Mouse (Mus musculus) MEL (cell line): ENCODE measurements around the gene Kctd18. TPM values are rescaled to one million over a fixed set of nuclear protein-coding genes. Genes with fewer than 3 reads are reported as not detected.

Experiments
- DNase-seq: peaks from one replicate; pipeline ENCODE4 v3.0.0; 2011; ENCODE audit warnings: low read depth, low spot score
- H3K27ac ChIP-seq: 2 replicates; pipeline ENCODE4 v1.5.1; 2012; ENCODE audit warnings: low read depth, mild to moderate bottlenecking, control low read depth, low read length, moderate library complexity; ENCODE audit not compliant: control insufficient read depth
- H3K27me3 ChIP-seq, 2 experiments: fragments of 150-350 bp in 1 of 2; sonication (generic) in 1 of 2; 2 replicates each; pipeline ENCODE4 v1.6.1; 2012; ENCODE audit warnings: low read length in 2 of 2, mild to moderate bottlenecking in 2 of 2, improper control_type of control experiment in 1 of 2, moderate library complexity in 1 of 2; ENCODE audit not compliant: insufficient read depth in 2 of 2, control insufficient read depth in 1 of 2
- H3K36me3 ChIP-seq, 2 experiments: 2 replicates each; pipeline ENCODE4 v1.6.1; 2012 to 2014; ENCODE audit warnings: low read length in 2 of 2, improper control_type of control experiment in 1 of 2, inconsistent platforms in 1 of 2, mild to moderate bottlenecking in 1 of 2; ENCODE audit not compliant: insufficient read depth in 2 of 2, control insufficient read depth in 1 of 2
- H3K4me1 ChIP-seq, 2 experiments: fragments of 150-350 bp in 1 of 2; sonication (generic) in 1 of 2; 2 replicates each; pipeline ENCODE4 v1.6.1; 2012; ENCODE audit warnings: low read length in 2 of 2, improper control_type of control experiment in 1 of 2, mild to moderate bottlenecking in 1 of 2; ENCODE audit not compliant: insufficient read depth in 2 of 2, control insufficient read depth in 1 of 2
- H3K4me3 ChIP-seq, 2 experiments: fragments of 150-350 bp in 1 of 2; sonication (generic) in 1 of 2; 2 replicates each; pipeline ENCODE4 v1.5.1; 2012; ENCODE audit warnings: low read depth in 2 of 2, low read length in 2 of 2, mild to moderate bottlenecking in 2 of 2, moderate library complexity in 2 of 2, control low read depth in 1 of 2, improper control_type of control experiment in 1 of 2; ENCODE audit not compliant: control insufficient read depth in 1 of 2, insufficient read depth in 1 of 2
- H3K79me2 ChIP-seq: 2 replicates; pipeline ENCODE4 v1.6.1; 2012; ENCODE audit warnings: mild to moderate bottlenecking, low read length, moderate library complexity; ENCODE audit not compliant: control insufficient read depth, poor library complexity, insufficient read depth
- H3K9ac ChIP-seq: 2 replicates; pipeline ENCODE4 v1.6.1; 2012; ENCODE audit warnings: low read depth, mild to moderate bottlenecking, control low read depth, low read length, moderate library complexity; ENCODE audit not compliant: control insufficient read depth, poor library complexity, severe bottlenecking
- H3K9me3 ChIP-seq: fragments of 150-350 bp; sonication (generic); replicated peaks from 2 replicates; pipeline ENCODE4 v1.6.1; 2012; ENCODE audit warnings: mild to moderate bottlenecking, low read length, improper control_type of control experiment, moderate library complexity; ENCODE audit not compliant: insufficient read depth
- BHLHE40 ChIP-seq: IDR thresholded peaks from 2 replicates; pipeline ENCODE4 v1.6.1; 2012; ENCODE audit warnings: low read depth, mild to moderate bottlenecking, inconsistent platforms, low read length, improper control_type of control experiment, borderline replicate concordance
- CTCF ChIP-seq, 3 experiments: IDR thresholded peaks in 2 of 3; conservative IDR thresholded peaks in 1 of 3; 2 replicates each; pipeline ENCODE4 v1.5.1; 2011 to 2012; ENCODE audit warnings: low read length in 3 of 3, low read depth in 2 of 3, mild to moderate bottlenecking in 2 of 3, improper control_type of control experiment in 1 of 3, inconsistent platforms in 1 of 3, mixed read lengths in 1 of 3, moderate library complexity in 1 of 3; ENCODE audit not compliant: control insufficient read depth in 1 of 3, insufficient read depth in 1 of 3, poor library complexity in 1 of 3, severe bottlenecking in 1 of 3
- E2F4 ChIP-seq: IDR thresholded peaks from 2 replicates; pipeline ENCODE4 v1.6.1; 2011; ENCODE audit warnings: low read depth, low read length, improper control_type of control experiment, borderline replicate concordance
- EP300 ChIP-seq, 2 experiments: IDR thresholded peaks; 2 replicates each; pipeline ENCODE4 v1.6.1; 2011; ENCODE audit warnings: improper control_type of control experiment in 2 of 2, low read length in 2 of 2, low read depth in 1 of 2, mild to moderate bottlenecking in 1 of 2
- ETS1 ChIP-seq: IDR thresholded peaks from 2 replicates; pipeline ENCODE4 v1.6.1; 2012; ENCODE audit warnings: low read depth, mild to moderate bottlenecking, inconsistent platforms, low read length, improper control_type of control experiment, moderate library complexity
- JUND ChIP-seq: IDR thresholded peaks from 2 replicates; pipeline ENCODE4 v1.6.1; 2011; ENCODE audit warnings: low read depth, mild to moderate bottlenecking, improper control_type of control experiment, low read length
- KAT2A ChIP-seq: conservative IDR thresholded peaks from 2 replicates; pipeline ENCODE4 v1.6.1; 2012; ENCODE audit warnings: low read depth, low read length, improper control_type of control experiment, inconsistent platforms
- MAFK ChIP-seq: IDR thresholded peaks from 2 replicates; pipeline ENCODE4 v1.6.1; 2011; ENCODE audit warnings: low read depth, mild to moderate bottlenecking, low read length, improper control_type of control experiment, borderline replicate concordance
- MYB ChIP-seq: IDR thresholded peaks from 2 replicates; pipeline ENCODE4 v1.6.1; 2011; ENCODE audit warnings: mild to moderate bottlenecking, low read depth, low read length, improper control_type of control experiment
- NRF1 ChIP-seq: IDR thresholded peaks from 2 replicates; pipeline ENCODE4 v1.6.1; 2014; ENCODE audit warnings: low read depth, mild to moderate bottlenecking, inconsistent platforms, low read length, improper control_type of control experiment, moderate library complexity; ENCODE audit not compliant: poor library complexity, insufficient read depth, severe bottlenecking
- POLR2A ChIP-seq, 2 experiments: IDR thresholded peaks; 2 replicates each; pipeline ENCODE4 v1.6.1; 2011 to 2012; ENCODE audit warnings: low read length in 2 of 2, mild to moderate bottlenecking in 2 of 2, control low read depth in 1 of 2, improper control_type of control experiment in 1 of 2, low read depth in 1 of 2, moderate library complexity in 1 of 2; ENCODE audit not compliant: control insufficient read depth in 1 of 2, insufficient read depth in 1 of 2, poor library complexity in 1 of 2
- SIN3A ChIP-seq: IDR thresholded peaks from 2 replicates; pipeline ENCODE4 v1.6.1; 2012; ENCODE audit warnings: low read length, improper control_type of control experiment, inconsistent platforms
- TAL1 ChIP-seq: IDR thresholded peaks from 2 replicates; pipeline ENCODE4 v1.6.1; 2012; ENCODE audit warnings: mild to moderate bottlenecking, inconsistent platforms, low read length, moderate library complexity, mixed read lengths
- TCF12 ChIP-seq: IDR thresholded peaks from 2 replicates; pipeline ENCODE4 v1.6.1; 2014; ENCODE audit warnings: low read depth, mild to moderate bottlenecking, inconsistent platforms, low read length, improper control_type of control experiment, moderate library complexity
- UBTF ChIP-seq: IDR thresholded peaks from 2 replicates; pipeline ENCODE4 v1.6.1; 2012; ENCODE audit warnings: low read depth, mild to moderate bottlenecking, inconsistent platforms, low read length, improper control_type of control experiment, moderate library complexity, borderline replicate concordance; ENCODE audit not compliant: insufficient read depth
- USF2 ChIP-seq, 2 experiments: IDR thresholded peaks; 2 replicates each; pipeline ENCODE4 v1.6.1; 2011 to 2012; ENCODE audit warnings: improper control_type of control experiment in 2 of 2, low read length in 2 of 2, borderline replicate concordance in 1 of 2, inconsistent platforms in 1 of 2, low read depth in 1 of 2, mild to moderate bottlenecking in 1 of 2; ENCODE audit not compliant: insufficient read depth in 1 of 2
- polyA plus RNA-seq, 2 experiments: library from polyadenylated mRNA; stranded (reverse) in 1 of 2; unstranded in 1 of 2; fragments of >175 nt in 1 of 2; fragments of >200 nt in 1 of 2; gene quantifications; 2 replicates each; pipeline versions ENCODE4 v1.2.1 to v1.2.4; 2012; ENCODE audit warnings: low replicate concordance in 2 of 2, low read depth in 1 of 2; ENCODE audit not compliant: insufficient read length in 2 of 2, insufficient read depth in 1 of 2, missing spikeins in 1 of 2
- total RNA-seq: library from RNA; depleted of rRNA; stranded (reverse); fragments of 300-350 nt; gene quantifications from 2 replicates; pipeline ENCODE4 v1.2.3, GENCODE M21; 2012; rRNA removed

Kctd18 gene
- total RNA-seq (9.5 and 11.1 TPM in 2 replicates), polyA plus RNA-seq (10 to 100 TPM in 1 of 2 experiments, not detected in 1; 12.6 TPM)

GRCm38 (mm10) chr1:58018856-58019255 lies at the start of gene Kctd18:
TSS of gene Kctd18 (minus strand) at chr1:58018956.
- no peak for DNase-seq
- Histone ChIP-seq H3K36me3 (peaks cover 0 to 50% of the 10 kb centered on the region in 2 experiments; a peak in 2 of 4 replicates), H3K9me3 (no peaks in the 10 kb centered on the region), H3K27ac (no peak within 1 kb of the TSS), H3K9ac (no peak within 1 kb of the TSS), H3K4me3 (no peak within 1 kb of the TSS), H3K4me1 (no peaks in the 10 kb centered on the region), H3K79me2 (no peaks in the 10 kb centered on the region), H3K27me3 (no peaks in the 10 kb centered on the region)
- TF ChIP-seq UBTF (no peak), MAFK (no peak), EP300 (IDR thresholded peaks at IDR 0.05; ENCODE audit: low read depth in 1 of 2, low read length in 2 of 2) (no peak), E2F4 (no peak), ETS1 (no peak), MYB (no peak), BHLHE40 (no peak), NRF1 (no peak), USF2 (IDR thresholded peaks at IDR 0.05; ENCODE audit: borderline replicate concordance in 1 of 2, insufficient read depth in 1 of 2, low read depth in 1 of 2, low read length in 2 of 2) (no peak), KAT2A (no peak), JUND (no peak)

- Histone ChIP-seq H3K4me3 (no peak overlapping the region), H3K9ac (no peak overlapping the region), H3K9me3 (no peaks in the 10 kb centered on the region), H3K27me3 (no peaks in the 10 kb centered on the region)
- DNase-seq: no peak
- no peak for TF ChIP-seq CTCF (IDR thresholded peaks at IDR 0.05 in 2 of 3, conservative IDR thresholded peaks at IDR 0.05 in 1 of 3; ENCODE audit: control insufficient read depth in 1 of 3, insufficient read depth in 1 of 3, low read depth in 2 of 3, low read length in 3 of 3, poor library complexity in 1 of 3, severe bottlenecking in 1 of 3)
- TF ChIP-seq TAL1: no peak
- no peak for TF ChIP-seq SIN3A
- no peak for TF ChIP-seq TCF12
- no peak for TF ChIP-seq POLR2A (IDR thresholded peaks at IDR 0.05; ENCODE audit: control insufficient read depth in 1 of 2, insufficient read depth in 1 of 2, low read depth in 1 of 2, low read length in 2 of 2, poor library complexity in 1 of 2)
- no peak for TF ChIP-seq USF2 (IDR thresholded peaks at IDR 0.05; ENCODE audit: borderline replicate concordance in 1 of 2, insufficient read depth in 1 of 2, low read depth in 1 of 2, low read length in 2 of 2)
- TF ChIP-seq, all 39 proteins: peak for 0
- Histone ChIP-seq H3K79me2 (no peaks in the 10 kb centered on the region), H3K36me3 (no peaks in the 10 kb centered on the region), H3K4me1 (no peaks in the 10 kb centered on the region), H3K27ac (no peak overlapping the region)
These were observed 46.9 kb upstream of the Kctd18 start for GRCm38 (mm10) chr1:58065606-58066005.
